Mouse (Mus musculus): Measurements from ENCODE around the gene Hormad2.

GRCm38 (mm10) chr11:4487401-4487965, 46.6 kb upstream of the Hormad2 start:
- no peak for TF ChIP-seq CTCF (IDR thresholded peaks at IDR 0.05; ENCODE audit: low read depth)
- TF ChIP-seq EP300 (optimal IDR thresholded peaks at IDR 0.05) = no peak

Data from stomach, postnatal 0 days (tissue).